In the genomic region with DNA sequence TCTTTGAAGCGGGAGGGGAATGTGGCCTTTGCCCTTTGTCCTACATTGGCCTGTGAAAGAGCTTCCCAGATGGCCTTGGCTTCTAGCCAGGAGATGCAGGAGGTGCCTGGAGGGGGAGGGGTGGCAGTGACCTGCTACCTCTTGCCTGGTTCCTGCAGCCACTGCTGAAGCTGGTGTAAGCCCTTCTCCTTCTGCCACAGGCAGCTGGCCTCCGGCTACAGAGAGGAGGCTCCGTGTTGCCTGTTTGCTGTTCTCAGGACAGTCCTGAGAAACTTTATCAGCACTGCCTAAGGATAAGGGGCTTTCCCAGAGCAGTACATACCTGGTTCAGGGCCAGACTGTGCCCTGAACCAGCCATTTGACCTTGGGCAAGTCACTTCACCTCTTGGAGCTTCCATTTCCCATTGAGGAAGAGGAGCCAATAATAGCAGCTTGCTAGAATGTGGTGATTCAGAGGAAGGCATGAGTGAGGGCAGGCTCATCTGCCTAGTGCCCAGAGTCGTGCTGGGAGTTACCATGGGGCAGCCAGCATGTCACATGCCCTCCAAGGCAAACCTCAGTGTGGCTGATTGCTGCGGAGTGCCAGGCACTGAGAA, we compare ENCODE assay signal across 7 mouse cellular contexts. TPM values are rescaled to one million over a fixed set of nuclear protein-coding genes. Genes with fewer than 3 reads are reported as not detected.
A peak's percentile ranks its signal among the peaks of the same experiment; 100 is the strongest.
DNase-seq lines count a peak whose midpoint lies in the region; ATAC-seq lines count a peak whose summit lies in the region.

No protein-coding gene starts in this region.

- H3K4me1 ChIP-seq in embryonic facial prominence, embryonic 13.5 days: peaks cover 14% of the 10 kb centered on the region
- peaks cover 40% of the 10 kb centered on the region for H3K4me1 ChIP-seq in liver, embryonic 13.5 days (replicated peaks)

- H3K4me3 ChIP-seq in embryonic facial prominence, embryonic 13.5 days: no peak overlapping the region
- no peak overlapping the region for H3K4me3 ChIP-seq in liver, embryonic 13.5 days (replicated peaks)

- 0 out of 2 replicates have a peak overlapping the region, but pooled peaks have one; percentile 1 for H3K27ac ChIP-seq in embryonic facial prominence, embryonic 13.5 days
- H3K27ac ChIP-seq in liver, embryonic 13.5 days: peak overlapping the region; percentile 58

- H3K27me3 ChIP-seq in embryonic facial prominence, embryonic 13.5 days: no peaks in the 10 kb centered on the region
- no peaks in the 10 kb centered on the region for H3K27me3 ChIP-seq in liver, embryonic 13.5 days

- 0 out of 2 replicates have a peak, but pooled peaks cover under 1% of the 10 kb centered on the region for H3K36me3 ChIP-seq in embryonic facial prominence, embryonic 13.5 days
- peaks cover 100% of the 10 kb centered on the region for H3K36me3 ChIP-seq in liver, embryonic 13.5 days

- DNase-seq in Muller cell, postnatal 12 days (ENCODE audit: inconsistent ontology term): peak; percentile 88
- DNase-seq in adipocyte (ENCODE audit: low spot score): peak; percentile 94
- peak; percentile 73 to 76 for DNase-seq in heart, postnatal 36 days
- no peak for DNase-seq in liver, embryonic 13.5 days
- peak; percentile 95 for DNase-seq in yolk sac, embryonic 10.5 days (ENCODE audit: low spot score)
- DNase-seq in T-cell, adult 2 months (ENCODE audit: low spot score): no peak

- H3K9ac ChIP-seq in embryonic facial prominence, embryonic 13.5 days: no peak overlapping the region
- H3K9ac ChIP-seq in liver, embryonic 13.5 days: no peak overlapping the region

- no peak overlapping the region for H3K4me2 ChIP-seq in embryonic facial prominence, embryonic 13.5 days
- no peak overlapping the region for H3K4me2 ChIP-seq in liver, embryonic 13.5 days

- 62% methylated on average over 5 of the region's 5 CpGs for WGBS in embryonic facial prominence, embryonic 13.5 days
- WGBS in liver, embryonic 13.5 days (ENCODE audit: insufficient replicate concordance): 66% methylated on average over 5 of the region's 5 CpGs

- intact Hi-C loops in heart, postnatal 36 days (cut with DNase I): no loop called here

- no peak for ATAC-seq in embryonic facial prominence, embryonic 13.5 days (ENCODE audit: insufficient number of reproducible peaks, insufficient read depth, low FRiP score, low TSS enrichment, low read depth)
- ATAC-seq in liver, embryonic 13.5 days (ENCODE audit: low read depth): peak; percentile 39

- H3K9me3 ChIP-seq in embryonic facial prominence, embryonic 13.5 days: no peaks in the 10 kb centered on the region
- no peaks in the 10 kb centered on the region for H3K9me3 ChIP-seq in liver, embryonic 13.5 days (replicated peaks)

RNA-seq across cellular contexts. Expression of gene Tgm2, which starts 15.7 kb away (rescaled TPM):
- polyA plus RNA-seq in embryonic facial prominence, embryonic 13.5 days (2015; fragmentation: Nextera tagmentation; extraction: Ambion mirVana): 10.9 and 16.4 TPM in 2 replicates
- 100 to 1,000 TPM; 237 to 310 TPM for total RNA-seq in heart, postnatal 36 days (2021)
- 63.8 and 68.2 TPM in 2 replicates for polyA plus RNA-seq in liver, embryonic 13.5 days (2015; fragmentation: Nextera tagmentation; extraction: Ambion mirVana)

Comparison
In these comparisons a context has a peak if more than half of its experiments do, and no peak if none do; other contexts are left out.
1. DNase-seq: peak in Muller cell, postnatal 12 days (single experiment), adipocyte (single experiment), heart, postnatal 36 days (2 of 2) and yolk sac, embryonic 10.5 days (single experiment); none in liver, embryonic 13.5 days (single experiment) and T-cell, adult 2 months (single experiment).